Mouse (Mus musculus) cortical plate, adult 2 months (tissue): ENCODE data around the gene Cflar.
"Not testable (repeated sequence)": the region's sequence is repeated elsewhere in the genome, so short reads cannot be mapped to it uniquely, and the experiment has no call there.

Experiments used
- CTCF ChIP-seq: fragments of 200-500 bp; IDR thresholded peaks from 2 replicates; pipeline ENCODE4 v1.5.1; 2011; ENCODE audit warnings: mild to moderate bottlenecking, control low read depth, low read length; ENCODE audit not compliant: insufficient read depth; ENCODE audit errors: extremely low read depth
- POLR2A ChIP-seq: fragments of 200-500 bp; IDR thresholded peaks from 2 replicates; pipeline ENCODE4 v1.6.1; 2011; ENCODE audit warnings: mild to moderate bottlenecking, low read length, control low read depth; ENCODE audit not compliant: insufficient read depth; ENCODE audit errors: extremely low read depth

DNA sequence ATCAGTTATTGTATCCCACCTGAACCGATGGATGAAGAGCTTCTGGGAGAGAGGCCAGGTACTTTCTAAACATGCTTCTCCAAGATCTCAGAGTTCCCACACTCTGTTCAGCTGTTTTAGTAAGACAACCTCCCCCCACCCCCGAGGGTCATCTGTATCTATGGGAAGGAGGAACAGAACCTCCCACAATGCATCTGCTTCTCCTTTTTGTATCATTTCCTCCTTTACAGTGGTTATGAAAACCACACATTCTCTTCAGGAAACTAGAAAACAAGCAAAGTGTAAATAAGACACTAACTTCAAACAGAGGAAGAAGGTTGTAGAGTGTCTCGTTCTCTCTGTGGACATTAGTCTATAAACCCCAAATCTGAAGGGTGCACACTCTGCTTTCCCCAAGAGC lies 41.7 kb upstream of the Cflar start:
- not testable (repeated sequence) for TF ChIP-seq CTCF, POLR2A
